Mouse (Mus musculus): Measurements from ENCODE around the gene Ngp.
"Not testable (repeated sequence)": the region's sequence is repeated elsewhere in the genome, so short reads cannot be mapped to it uniquely, and the experiment has no call there.

The Ngp gene

GRCm38 (mm10) chr9:110419511-110420112 lies at the start of gene Ngp:
Ngp (plus strand) TSS chr9:110419747.
- DNase-seq (ENCODE audit: low read depth): no peak

- DNase-seq (ENCODE audit: low read depth): no peak
These were observed 49.7 kb upstream of the Ngp start for GRCm38 (mm10) chr9:110369860-110370259.

- no peak for DNase-seq (ENCODE audit: low read depth)
These were observed 45.7 kb upstream of the Ngp start for GRCm38 (mm10) chr9:110373871-110374270.

- no peak for DNase-seq (ENCODE audit: low read depth)
These were observed 43.9 kb upstream of the Ngp start for GRCm38 (mm10) chr9:110375668-110376067.

- not testable (repeated sequence) for DNase-seq (ENCODE audit: low read depth)
These were observed 41.9 kb upstream of the Ngp start for GRCm38 (mm10) chr9:110377655-110378054.

GRCm38 (mm10) chr9:110379361-110379760 lies 40.2 kb upstream of the Ngp start:
- DNase-seq (ENCODE audit: low read depth): no peak

- DNase-seq (ENCODE audit: low read depth): no peak
These were observed 38.9 kb upstream of the Ngp start for GRCm38 (mm10) chr9:110380662-110381061.

GRCm38 (mm10) chr9:110381292-110381691 lies 38.3 kb upstream of the Ngp start:
- DNase-seq (ENCODE audit: low read depth): no peak

GRCm38 (mm10) chr9:110384369-110384929 lies 35.1 kb upstream of the Ngp start:
- DNase-seq (ENCODE audit: low read depth): no peak

- no peak for DNase-seq (ENCODE audit: low read depth)
These were observed 31.5 kb upstream of the Ngp start for GRCm38 (mm10) chr9:110388011-110388410.

GRCm38 (mm10) chr9:110390843-110391242 lies 28.7 kb upstream of the Ngp start:
- DNase-seq (ENCODE audit: low read depth): no peak

- no peak for DNase-seq (ENCODE audit: low read depth)
These were observed 26.3 kb upstream of the Ngp start for GRCm38 (mm10) chr9:110393295-110393694.

GRCm38 (mm10) chr9:110400650-110401049 lies 18.9 kb upstream of the Ngp start:
- DNase-seq (ENCODE audit: low read depth): no peak

- DNase-seq (ENCODE audit: low read depth): no peak
These were observed 16.8 kb upstream of the Ngp start for GRCm38 (mm10) chr9:110402731-110403130.

- DNase-seq (ENCODE audit: low read depth): not testable (repeated sequence)
These were observed 16.3 kb upstream of the Ngp start for GRCm38 (mm10) chr9:110403240-110403639.

GRCm38 (mm10) chr9:110407311-110408098 lies 12.0 kb upstream of the Ngp start:
- peak; percentile 59 for DNase-seq (ENCODE audit: low read depth)

GRCm38 (mm10) chr9:110408099-110408773 lies 11.3 kb upstream of the Ngp start, which contains the start of gene Ptpn23:
Ptpn23 (minus strand) TSS chr9:110408213.
- DNase-seq (ENCODE audit: low read depth): peak; percentile 96

- peak; percentile 91 for DNase-seq (ENCODE audit: low read depth)
These were observed 8.3 kb upstream of the Ngp start for GRCm38 (mm10) chr9:110410908-110411887.

GRCm38 (mm10) chr9:110412926-110413325 lies 6.6 kb upstream of the Ngp start:
- no peak for DNase-seq (ENCODE audit: low read depth)

GRCm38 (mm10) chr9:110413785-110414184 lies 5.8 kb upstream of the Ngp start:
- no peak for DNase-seq (ENCODE audit: low read depth)

GRCm38 (mm10) chr9:110431241-110431640 lies 11.7 kb downstream of the Ngp start:
- DNase-seq (ENCODE audit: low read depth): no peak
